Mouse (Mus musculus): Measurements from ENCODE around the gene Dolk. TPM values are rescaled to one million over a fixed set of nuclear protein-coding genes. Genes with fewer than 3 reads are reported as not detected.
A peak's percentile ranks its signal among the peaks of the same experiment; 100 is the strongest.

Dolk gene
- polyA plus RNA-seq, 1 experiment from 2014 or later = 11.7 TPM

DNA sequence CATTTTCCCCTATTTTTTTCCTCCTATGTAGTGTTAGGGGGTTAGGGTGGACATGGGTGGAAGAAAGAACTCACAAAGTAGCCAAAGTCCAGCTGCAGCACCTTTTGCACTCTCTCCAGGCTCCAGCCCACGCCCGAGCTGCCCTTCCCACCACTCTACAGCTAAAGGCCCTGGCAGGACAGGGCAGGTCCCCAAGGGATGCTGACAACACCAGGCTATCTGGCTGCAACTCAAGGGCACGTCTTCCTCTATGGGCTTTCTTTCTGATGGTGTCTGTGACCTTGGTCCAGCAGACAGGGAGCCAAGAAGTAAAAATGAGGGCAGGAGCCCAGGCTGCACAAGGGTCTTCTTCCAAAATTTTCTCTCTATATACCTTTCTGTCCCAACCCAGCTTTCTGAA lies 4.5 kb downstream of the Dolk start:
- no peak for ATAC-seq (ENCODE audit: low read depth)
- Histone ChIP-seq H3K4me2 (ENCODE audit: low read depth, low read length) (no peak overlapping the region), H3K36me3 (ENCODE audit: control insufficient read depth, insufficient read depth) (no peaks in the 10 kb centered on the region), H3K4me3 (ENCODE audit: low read depth, low read length) (no peak overlapping the region), H3K4me1 (ENCODE audit: control insufficient read depth, low read depth, low read length) (peaks cover 11% of the 10 kb centered on the region), H3K9me3 (replicated peaks; ENCODE audit: control insufficient read depth, low read length) (no peaks in the 10 kb centered on the region), H3K9ac (ENCODE audit: low read depth, low read length) (no peak overlapping the region), H3K27me3 (ENCODE audit: control insufficient read depth, insufficient read depth, low read depth, low read length) (no peaks in the 10 kb centered on the region), H3K27ac (ENCODE audit: low read length) (no peak overlapping the region)
- 62% methylated on average over 3 of the region's 3 CpGs for WGBS (ENCODE audit: insufficient replicate concordance)

GRCm38 (mm10) chr2:30280743-30281142 lies 5.4 kb downstream of the Dolk start, which contains the start of gene Gm28038:
Gene Gm28038, plus strand, starts transcription at chr2:30281043.
- no peak within 1 kb of the TSS for H3K4me2 ChIP-seq (ENCODE audit: low read depth, low read length)
- 76% methylated on average over 11 of the region's 11 CpGs for WGBS (ENCODE audit: insufficient replicate concordance)
- ATAC-seq (ENCODE audit: low read depth) = no peak
- no peaks in the 10 kb centered on the region for H3K9me3 ChIP-seq (replicated peaks; ENCODE audit: control insufficient read depth, low read length)
- no peaks in the 10 kb centered on the region for H3K36me3 ChIP-seq (ENCODE audit: control insufficient read depth, insufficient read depth)
- H3K27me3 ChIP-seq (ENCODE audit: control insufficient read depth, insufficient read depth, low read depth, low read length) = no peaks in the 10 kb centered on the region
- no peak within 1 kb of the TSS for H3K4me3 ChIP-seq (ENCODE audit: low read depth, low read length)
- H3K27ac ChIP-seq (ENCODE audit: low read length) = no peak within 1 kb of the TSS
- H3K4me1 ChIP-seq (ENCODE audit: control insufficient read depth, low read depth, low read length) = peaks cover 11% of the 10 kb centered on the region
- no peak within 1 kb of the TSS for H3K9ac ChIP-seq (ENCODE audit: low read depth, low read length)

DNA sequence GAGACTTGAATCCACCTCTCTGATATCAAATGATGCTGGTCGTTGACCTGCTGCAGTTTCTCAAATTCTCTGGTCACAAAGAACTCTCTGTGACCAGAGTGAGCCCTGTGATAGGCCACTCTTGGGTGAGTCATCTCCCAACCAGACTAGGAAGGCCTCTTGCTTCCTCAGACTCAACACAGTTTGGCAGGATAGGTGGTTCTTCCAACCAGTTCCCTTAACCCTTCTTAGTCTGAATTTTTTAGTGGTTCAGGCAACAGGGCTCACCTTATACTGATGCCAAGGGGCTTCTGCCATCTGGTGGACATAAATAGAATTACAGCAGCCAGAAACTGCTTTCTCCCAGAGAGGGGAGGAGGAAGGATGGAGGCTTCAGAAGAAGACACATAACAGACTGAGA lies 16.0 kb downstream of the Dolk start:
- no peak overlapping the region for H3K27ac ChIP-seq (ENCODE audit: low read length)
- WGBS (ENCODE audit: insufficient replicate concordance) = 0% methylated on average over 1 of the region's 1 CpGs
- H3K27me3 ChIP-seq (ENCODE audit: control insufficient read depth, insufficient read depth, low read depth, low read length) = no peaks in the 10 kb centered on the region
- ATAC-seq (ENCODE audit: low read depth) = peak; percentile 42
- H3K4me1 ChIP-seq (ENCODE audit: control insufficient read depth, low read depth, low read length) = peaks cover 16% of the 10 kb centered on the region
- H3K4me2 ChIP-seq (ENCODE audit: low read depth, low read length) = no peak overlapping the region
- no peak overlapping the region for H3K9ac ChIP-seq (ENCODE audit: low read depth, low read length)
- no peak overlapping the region for H3K4me3 ChIP-seq (ENCODE audit: low read depth, low read length)
- no peaks in the 10 kb centered on the region for H3K36me3 ChIP-seq (ENCODE audit: control insufficient read depth, insufficient read depth)
- no peaks in the 10 kb centered on the region for H3K9me3 ChIP-seq (replicated peaks; ENCODE audit: control insufficient read depth, low read length)

- 66% methylated on average over 17 of the region's 17 CpGs for WGBS (ENCODE audit: insufficient replicate concordance)
- Histone ChIP-seq H3K4me2 (ENCODE audit: low read depth, low read length) (no peak overlapping the region), H3K4me3 (ENCODE audit: low read depth, low read length) (no peak overlapping the region), H3K27me3 (ENCODE audit: control insufficient read depth, insufficient read depth, low read depth, low read length) (no peaks in the 10 kb centered on the region), H3K9ac (ENCODE audit: low read depth, low read length) (no peak overlapping the region), H3K9me3 (replicated peaks; ENCODE audit: control insufficient read depth, low read length) (no peaks in the 10 kb centered on the region), H3K27ac (ENCODE audit: low read length) (no peak overlapping the region), H3K36me3 (ENCODE audit: control insufficient read depth, insufficient read depth) (peaks cover under 1% of the 10 kb centered on the region), H3K4me1 (ENCODE audit: control insufficient read depth, low read depth, low read length) (peaks cover 18% of the 10 kb centered on the region)
- ATAC-seq (ENCODE audit: low read depth) = no peak
Measured at GRCm38 (mm10) chr2:30269241-30269990, 16.7 kb downstream of the Dolk start.

DNA sequence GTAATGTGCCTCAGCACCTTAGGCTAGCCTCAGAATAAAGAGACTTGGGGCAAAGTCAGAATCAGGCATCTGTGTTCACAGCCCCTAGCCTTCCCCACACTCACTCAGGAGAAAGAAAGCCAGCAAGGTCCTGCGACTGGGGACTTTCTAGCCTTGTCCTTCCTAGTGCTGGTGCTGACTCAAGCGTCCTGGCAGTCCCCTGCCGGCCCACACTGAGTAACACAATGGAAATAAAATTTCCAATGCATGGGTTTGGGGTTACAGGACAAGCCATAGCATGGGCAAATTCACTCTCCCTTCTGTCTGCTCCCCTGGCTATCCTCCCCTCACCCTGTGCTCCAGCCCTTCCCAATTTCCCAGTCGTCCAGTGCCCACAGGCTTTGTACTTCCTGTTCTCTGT lies 17.8 kb downstream of the Dolk start:
- Histone ChIP-seq H3K27ac (ENCODE audit: low read length) (no peak overlapping the region), H3K36me3 (ENCODE audit: control insufficient read depth, insufficient read depth) (peaks cover 8% of the 10 kb centered on the region), H3K27me3 (ENCODE audit: control insufficient read depth, insufficient read depth, low read depth, low read length) (no peaks in the 10 kb centered on the region), H3K4me1 (ENCODE audit: control insufficient read depth, low read depth, low read length) (peaks cover 18% of the 10 kb centered on the region), H3K4me2 (ENCODE audit: low read depth, low read length) (no peak overlapping the region), H3K9me3 (replicated peaks; ENCODE audit: control insufficient read depth, low read length) (no peaks in the 10 kb centered on the region), H3K9ac (ENCODE audit: low read depth, low read length) (no peak overlapping the region), H3K4me3 (ENCODE audit: low read depth, low read length) (no peak overlapping the region)
- WGBS (ENCODE audit: insufficient replicate concordance) = 38% methylated on average over 4 of the region's 4 CpGs
- no peak for ATAC-seq (ENCODE audit: low read depth)

GRCm38 (mm10) chr2:30267466-30267865 lies 18.7 kb downstream of the Dolk start:
- Histone ChIP-seq H3K27me3 (ENCODE audit: control insufficient read depth, insufficient read depth, low read depth, low read length) (no peaks in the 10 kb centered on the region), H3K4me3 (ENCODE audit: low read depth, low read length) (no peak overlapping the region), H3K9me3 (replicated peaks; ENCODE audit: control insufficient read depth, low read length) (no peaks in the 10 kb centered on the region), H3K36me3 (ENCODE audit: control insufficient read depth, insufficient read depth) (peaks cover 13% of the 10 kb centered on the region), H3K4me2 (ENCODE audit: low read depth, low read length) (peak overlapping the region; percentile 41; the same call in 1 of the 2 replicates), H3K4me1 (ENCODE audit: control insufficient read depth, low read depth, low read length) (peaks cover 18% of the 10 kb centered on the region), H3K27ac (ENCODE audit: low read length) (no peak overlapping the region), H3K9ac (ENCODE audit: low read depth, low read length) (no peak overlapping the region)
- no peak for ATAC-seq (ENCODE audit: low read depth)
- WGBS (ENCODE audit: insufficient replicate concordance) = 85% methylated on average over 2 of the region's 2 CpGs

DNA sequence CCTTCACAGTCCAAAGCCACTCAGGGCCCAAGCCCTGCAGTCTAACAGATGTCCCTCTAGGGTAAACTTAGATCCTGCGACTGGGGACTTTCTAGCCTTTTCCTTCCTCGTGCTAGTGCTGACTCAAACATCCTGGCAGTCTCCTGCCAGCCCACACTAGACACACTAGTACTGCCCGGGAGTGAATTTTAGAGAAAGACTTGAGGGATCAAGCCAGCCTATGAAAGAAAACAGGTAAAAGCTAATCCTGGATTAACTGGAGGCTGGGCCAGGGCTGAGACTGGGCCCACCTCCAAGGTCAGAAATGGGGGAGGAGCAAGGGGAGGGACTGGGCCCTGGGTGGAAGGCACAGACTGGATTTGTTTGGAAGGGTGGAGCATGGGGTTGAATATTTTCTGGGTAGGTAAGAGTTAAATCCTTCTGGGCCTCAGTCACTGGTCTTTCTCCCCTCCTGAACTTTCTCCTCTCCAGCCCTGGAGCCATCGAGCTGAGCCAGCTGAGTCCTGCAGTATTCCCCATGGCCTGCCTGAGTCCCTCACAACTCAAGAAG lies 19.7 kb downstream of the Dolk start:
- peaks cover 18% of the 10 kb centered on the region for H3K4me1 ChIP-seq (ENCODE audit: control insufficient read depth, low read depth, low read length)
- peak overlapping the region; percentile 41 for H3K4me2 ChIP-seq (ENCODE audit: low read depth, low read length)
- 44% methylated on average over 4 of the region's 4 CpGs for WGBS (ENCODE audit: insufficient replicate concordance)
- peak overlapping the region; percentile 32; the same call in 1 of the 2 replicates for H3K9ac ChIP-seq (ENCODE audit: low read depth, low read length)
- peaks cover 23% of the 10 kb centered on the region for H3K36me3 ChIP-seq (ENCODE audit: control insufficient read depth, insufficient read depth)
- peak; percentile 85 for ATAC-seq (ENCODE audit: low read depth)
- H3K4me3 ChIP-seq (ENCODE audit: low read depth, low read length) = peak overlapping the region; percentile 41
- H3K9me3 ChIP-seq (replicated peaks; ENCODE audit: control insufficient read depth, low read length) = no peaks in the 10 kb centered on the region
- H3K27me3 ChIP-seq (ENCODE audit: control insufficient read depth, insufficient read depth, low read depth, low read length) = no peaks in the 10 kb centered on the region
- peak overlapping the region; percentile 78 for H3K27ac ChIP-seq (ENCODE audit: low read length)

DNA sequence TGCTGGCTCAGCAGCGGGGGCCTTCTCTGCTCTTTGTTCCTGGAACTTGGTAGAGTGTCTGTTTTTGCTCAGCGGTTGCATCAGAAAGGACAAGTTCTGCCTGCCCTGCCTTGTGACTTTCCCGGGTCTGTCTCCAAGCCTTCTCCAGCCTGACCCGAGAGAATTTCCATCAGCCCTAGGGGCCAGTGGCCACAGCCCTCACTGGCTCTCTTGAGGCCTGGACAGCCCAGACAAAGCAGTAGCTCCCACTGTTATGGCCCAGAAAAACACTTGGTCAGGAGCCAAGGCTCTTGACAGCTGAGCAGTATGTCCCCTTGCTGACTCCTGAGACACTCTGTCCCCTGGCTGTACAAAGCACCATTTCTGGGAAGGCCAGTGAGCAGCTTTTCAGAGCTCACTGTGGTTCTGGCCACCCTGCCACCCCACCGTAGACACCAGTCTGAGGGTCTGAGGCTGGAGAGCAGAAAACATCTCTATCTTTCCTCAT lies 20.3 kb downstream of the Dolk start, which contains the start of gene Phyhd1:
Gene Phyhd1 (plus strand): TSS at position 437 of the 487 bp plus-strand sequence.
- 53% methylated on average over 5 of the region's 5 CpGs for WGBS (ENCODE audit: insufficient replicate concordance)
- Histone ChIP-seq H3K4me1 (ENCODE audit: control insufficient read depth, low read depth, low read length) (peaks cover 18% of the 10 kb centered on the region), H3K27me3 (ENCODE audit: control insufficient read depth, insufficient read depth, low read depth, low read length) (no peaks in the 10 kb centered on the region), H3K4me2 (ENCODE audit: low read depth, low read length) (peak within 1 kb of the TSS; percentile 41), H3K4me3 (ENCODE audit: low read depth, low read length) (peak within 1 kb of the TSS; percentile 41), H3K9me3 (replicated peaks; ENCODE audit: control insufficient read depth, low read length) (no peaks in the 10 kb centered on the region), H3K9ac (ENCODE audit: low read depth, low read length) (peak within 1 kb of the TSS; percentile 32; the same call in 1 of the 2 replicates), H3K36me3 (ENCODE audit: control insufficient read depth, insufficient read depth) (peaks cover 24% of the 10 kb centered on the region), H3K27ac (ENCODE audit: low read length) (peak within 1 kb of the TSS; percentile 78)
- ATAC-seq (ENCODE audit: low read depth) = no peak

Measured in liver, embryonic 16.5 days (tissue).